Mouse (Mus musculus): Measurements from ENCODE around the gene Pcif1. TPM values are rescaled to one million over a fixed set of nuclear protein-coding genes. Genes with fewer than 3 reads are reported as not detected.

Pcif1 gene
- total and polyA plus RNA-seq, 3 experiments: 20.0 to 59.1 (median 33.6) TPM

GRCm38 (mm10) chr2:164867566-164867965 lies 11.5 kb upstream of the Pcif1 start:
- in situ Hi-C loops (cut with MboI; ENCODE audit: low pct_ligation_motif_present, low pct_unique_long_range_greater_than_20kb, low sequenced_read_pairs) (no loop called here), dilution Hi-C loops (cut with MboI; ENCODE audit: extremely low pct_ligation_motif_present, extremely low pct_unique_long_range_greater_than_20kb, low sequenced_read_pairs) (no loop called here)
- Histone ChIP-seq H3K27ac (ENCODE audit: insufficient read depth, low read depth) (no peak overlapping the region), H3K27me3 (replicated peaks) (no peaks in the 10 kb centered on the region), H3K4me1 (ENCODE audit: control insufficient read depth in 1 of 2, insufficient read depth in 2 of 2) (peaks cover 0 to 16% of the 10 kb centered on the region in 2 experiments; a peak in 3 of 4 replicates), H3K4me2 (ENCODE audit: insufficient read depth, low read depth, poor library complexity, severe bottlenecking) (no peak overlapping the region), H3K79me2 (replicated peaks; ENCODE audit: control insufficient read depth, extremely low read depth, insufficient read depth, poor library complexity, severe bottlenecking) (no peaks in the 10 kb centered on the region), H3K9ac (ENCODE audit: insufficient read depth, low read depth) (no peak overlapping the region), H3K4me3 (replicated peaks in 1 of 3; ENCODE audit: low read depth in 2 of 3, low read length in 2 of 3, poor library complexity in 1 of 3) (no peak overlapping the region), H3K9me3 (replicated peaks; ENCODE audit: low read length) (peaks cover 32% of the 10 kb centered on the region), H3K36me3 (replicated peaks in 1 of 2; ENCODE audit: control insufficient read depth in 1 of 2, insufficient read depth in 1 of 2, low read length in 1 of 2) (no peaks in the 10 kb centered on the region)
- no peak for DNase-seq (ENCODE audit: extremely low read depth)
- TF ChIP-seq JUND (conservative IDR thresholded peaks at IDR 0.05; ENCODE audit: low read depth, low read length) (no peak), CTCF (conservative IDR thresholded peaks at IDR 0.05 in 1 of 2, IDR thresholded peaks at IDR 0.05 in 1 of 2; ENCODE audit: low read depth in 2 of 2, low read length in 2 of 2) (peak; percentile 28 to 30; a peak in 2 of 4 replicates)

- no peak overlapping the region for H3K4me2 ChIP-seq (ENCODE audit: insufficient read depth, low read depth, poor library complexity, severe bottlenecking)
- no peak overlapping the region for H3K9ac ChIP-seq (ENCODE audit: insufficient read depth, low read depth)
- no peaks in the 10 kb centered on the region for H3K36me3 ChIP-seq (replicated peaks in 1 of 2; ENCODE audit: control insufficient read depth in 1 of 2, insufficient read depth in 1 of 2, low read length in 1 of 2)
- dilution Hi-C loops (cut with MboI; ENCODE audit: extremely low pct_ligation_motif_present, extremely low pct_unique_long_range_greater_than_20kb, low sequenced_read_pairs): no loop called here
- in situ Hi-C loops (cut with MboI; ENCODE audit: low pct_ligation_motif_present, low pct_unique_long_range_greater_than_20kb, low sequenced_read_pairs): no loop called here
- no peaks in the 10 kb centered on the region for H3K79me2 ChIP-seq (replicated peaks; ENCODE audit: control insufficient read depth, extremely low read depth, insufficient read depth, poor library complexity, severe bottlenecking)
- TF ChIP-seq MAZ (IDR thresholded peaks at IDR 0.05; ENCODE audit: low read depth, low read length): no peak
- peak; percentile 66 for TF ChIP-seq IRF4 (IDR thresholded peaks at IDR 0.05; ENCODE audit: low read depth, low read length)
- TF ChIP-seq EP300 (IDR thresholded peaks at IDR 0.05; ENCODE audit: low read length): peak; percentile 64
- H3K27me3 ChIP-seq (replicated peaks): no peaks in the 10 kb centered on the region
- DNase-seq (ENCODE audit: extremely low read depth): peak; percentile 75
- H3K9me3 ChIP-seq (replicated peaks; ENCODE audit: low read length): peaks cover 32% of the 10 kb centered on the region
- H3K4me1 ChIP-seq (ENCODE audit: control insufficient read depth in 1 of 2, insufficient read depth in 2 of 2): 0 out of 4 replicates have a peak, but pooled peaks cover 0 to 7% of the 10 kb centered on the region in 2 experiments
- no peak overlapping the region for H3K27ac ChIP-seq (ENCODE audit: insufficient read depth, low read depth)
- H3K4me3 ChIP-seq (replicated peaks in 1 of 3; ENCODE audit: low read depth in 2 of 3, low read length in 2 of 3, poor library complexity in 1 of 3): no peak overlapping the region
Observed at GRCm38 (mm10) chr2:164868491-164868890, 10.6 kb upstream of the Pcif1 start.

GRCm38 (mm10) chr2:164871602-164872303 lies 7.4 kb upstream of the Pcif1 start:
- Histone ChIP-seq H3K36me3 (replicated peaks in 1 of 2; ENCODE audit: control insufficient read depth in 1 of 2, insufficient read depth in 1 of 2, low read length in 1 of 2) (no peaks in the 10 kb centered on the region), H3K4me2 (ENCODE audit: insufficient read depth, low read depth, poor library complexity, severe bottlenecking) (no peak overlapping the region), H3K79me2 (replicated peaks; ENCODE audit: control insufficient read depth, extremely low read depth, insufficient read depth, poor library complexity, severe bottlenecking) (no peaks in the 10 kb centered on the region), H3K4me3 (replicated peaks in 1 of 3; ENCODE audit: low read depth in 2 of 3, low read length in 2 of 3, poor library complexity in 1 of 3) (no peak overlapping the region), H3K27me3 (replicated peaks) (no peaks in the 10 kb centered on the region), H3K4me1 (ENCODE audit: control insufficient read depth in 1 of 2, insufficient read depth in 2 of 2) (0 out of 4 replicates have a peak, but pooled peaks cover 0 to 7% of the 10 kb centered on the region in 2 experiments), H3K9ac (ENCODE audit: insufficient read depth, low read depth) (no peak overlapping the region), H3K27ac (ENCODE audit: insufficient read depth, low read depth) (no peak overlapping the region), H3K9me3 (replicated peaks; ENCODE audit: low read length) (peaks cover 32% of the 10 kb centered on the region)
- no peak for DNase-seq (ENCODE audit: extremely low read depth)
- dilution Hi-C loops (cut with MboI; ENCODE audit: extremely low pct_ligation_motif_present, extremely low pct_unique_long_range_greater_than_20kb, low sequenced_read_pairs): no loop called here
- in situ Hi-C loops (cut with MboI; ENCODE audit: low pct_ligation_motif_present, low pct_unique_long_range_greater_than_20kb, low sequenced_read_pairs): no loop called here
- no peak for TF ChIP-seq HCFC1 (IDR thresholded peaks at IDR 0.05; ENCODE audit: low read depth, low read length)
- TF ChIP-seq MXI1 (IDR thresholded peaks at IDR 0.05; ENCODE audit: low read depth, low read length): no peak
- TF ChIP-seq KAT2A (IDR thresholded peaks at IDR 0.05; ENCODE audit: insufficient replicate concordance, low read length): no peak
- no peak for TF ChIP-seq BHLHE40 (IDR thresholded peaks at IDR 0.05; ENCODE audit: low read depth, low read length)
- no peak for TF ChIP-seq UBTF (IDR thresholded peaks at IDR 0.05; ENCODE audit: low read depth, low read length)
- no peak for TF ChIP-seq MAX (IDR thresholded peaks at IDR 0.05; ENCODE audit: low read length)
- TF ChIP-seq RAD21 (IDR thresholded peaks at IDR 0.05; ENCODE audit: low read depth, low read length): no peak
- no peak for TF ChIP-seq JUND (conservative IDR thresholded peaks at IDR 0.05; ENCODE audit: low read depth, low read length)

All from CH12.LX (cell line).